Mouse (Mus musculus): ENCODE measurements around the gene Sc5d. TPM values are rescaled to one million over a fixed set of nuclear protein-coding genes. Genes with fewer than 3 reads are reported as not detected.

Gene Sc5d
- polyA plus RNA-seq (2014; fragmentation: Nextera tagmentation; extraction: Ambion mirVana), result 25.9 and 30.4 TPM in 2 replicates

- Histone ChIP-seq H3K4me2 (ENCODE audit: low read length) (peak within 1 kb of the TSS; percentile 95), H3K9ac (ENCODE audit: low read length) (peak within 1 kb of the TSS; percentile 84), H3K4me1 (ENCODE audit: control insufficient read depth in 2 of 2, insufficient read depth in 2 of 2, low read length in 2 of 2) (0 out of 4 replicates have a peak, but pooled peaks cover 0 to 4% of the 10 kb centered on the region in 2 experiments), H3K4me3 (ENCODE audit: control insufficient read depth in 1 of 2, insufficient read depth in 1 of 2, low read depth in 1 of 2, low read length in 2 of 2) (peak within 1 kb of the TSS; percentile 78 to 90), H3K36me3 (ENCODE audit: control insufficient read depth, insufficient read depth, low read length) (peaks cover 8% of the 10 kb centered on the region), H3K9me3 (ENCODE audit: control insufficient read depth, low read length) (no peaks in the 10 kb centered on the region), H3K27me3 (ENCODE audit: control insufficient read depth, insufficient read depth, low read length) (no peaks in the 10 kb centered on the region), H3K27ac (replicated peaks in 1 of 2; ENCODE audit: control insufficient read depth in 1 of 2, insufficient read depth in 1 of 2, low read depth in 2 of 2, low read length in 2 of 2) (peak within 1 kb of the TSS; percentile 42 to 58; a peak in 2 of 4 replicates)
- peak; percentile 98 for ATAC-seq (ENCODE audit: insufficient number of reproducible peaks, insufficient read depth, low FRiP score, low read depth)
- under 1% methylated on average over 49 of the region's 49 CpGs for WGBS
Measured at GRCm38 (mm10) chr9:42264145-42264544, at the start of gene Sc5d. Gene Sc5d, minus strand, starts transcription at chr9:42264256.

- H3K4me3 ChIP-seq (ENCODE audit: control insufficient read depth in 1 of 2, insufficient read depth in 1 of 2, low read depth in 1 of 2, low read length in 2 of 2), result no peak overlapping the region
- no peak overlapping the region for H3K4me2 ChIP-seq (ENCODE audit: low read length)
- H3K27me3 ChIP-seq (ENCODE audit: control insufficient read depth, insufficient read depth, low read length), result no peaks in the 10 kb centered on the region
- no peak for ATAC-seq (ENCODE audit: insufficient number of reproducible peaks, insufficient read depth, low FRiP score, low read depth)
- WGBS, result 81% methylated on average over 3 of the region's 3 CpGs
- no peaks in the 10 kb centered on the region for H3K4me1 ChIP-seq (ENCODE audit: control insufficient read depth in 2 of 2, insufficient read depth in 2 of 2, low read length in 2 of 2)
- no peaks in the 10 kb centered on the region for H3K36me3 ChIP-seq (ENCODE audit: control insufficient read depth, insufficient read depth, low read length)
- H3K27ac ChIP-seq (replicated peaks in 1 of 2; ENCODE audit: control insufficient read depth in 1 of 2, insufficient read depth in 1 of 2, low read depth in 2 of 2, low read length in 2 of 2), result no peak overlapping the region
- H3K9ac ChIP-seq (ENCODE audit: low read length), result no peak overlapping the region
- no peaks in the 10 kb centered on the region for H3K9me3 ChIP-seq (ENCODE audit: control insufficient read depth, low read length)
Measured at GRCm38 (mm10) chr9:42311311-42311710, 47.3 kb upstream of the Sc5d start.

GRCm38 (mm10) chr9:42303894-42304293 lies 39.8 kb upstream of the Sc5d start:
- H3K27ac ChIP-seq (replicated peaks in 1 of 2; ENCODE audit: control insufficient read depth in 1 of 2, insufficient read depth in 1 of 2, low read depth in 2 of 2, low read length in 2 of 2), result no peak overlapping the region

GRCm38 (mm10) chr9:42301082-42301633 lies 37.1 kb upstream of the Sc5d start:
- H3K36me3 ChIP-seq (ENCODE audit: control insufficient read depth, insufficient read depth, low read length), result no peaks in the 10 kb centered on the region
- WGBS, result 70% methylated on average over 6 of the region's 6 CpGs

More at GRCm38 (mm10) chr9:42303894-42304293, 39.8 kb upstream of the Sc5d start:
- 0 out of 2 replicates have a peak, but pooled peaks cover 4% of the 10 kb centered on the region for H3K27me3 ChIP-seq (ENCODE audit: control insufficient read depth, insufficient read depth, low read length)
- H3K9me3 ChIP-seq (ENCODE audit: control insufficient read depth, low read length), result no peaks in the 10 kb centered on the region
- H3K4me2 ChIP-seq (ENCODE audit: low read length), result no peak overlapping the region
- no peak overlapping the region for H3K4me3 ChIP-seq (ENCODE audit: control insufficient read depth in 1 of 2, insufficient read depth in 1 of 2, low read depth in 1 of 2, low read length in 2 of 2)
- no peak overlapping the region for H3K9ac ChIP-seq (ENCODE audit: low read length)
- WGBS, result 85% methylated on average over 4 of the region's 4 CpGs
- no peak for ATAC-seq (ENCODE audit: insufficient number of reproducible peaks, insufficient read depth, low FRiP score, low read depth)
- no peaks in the 10 kb centered on the region for H3K4me1 ChIP-seq (ENCODE audit: control insufficient read depth in 2 of 2, insufficient read depth in 2 of 2, low read length in 2 of 2)
- H3K36me3 ChIP-seq (ENCODE audit: control insufficient read depth, insufficient read depth, low read length), result no peaks in the 10 kb centered on the region

GRCm38 (mm10) chr9:42296297-42296922 lies 32.4 kb upstream of the Sc5d start:
- WGBS, result 83% methylated on average over 10 of the region's 10 CpGs
- Histone ChIP-seq H3K9me3 (ENCODE audit: control insufficient read depth, low read length) (no peaks in the 10 kb centered on the region), H3K36me3 (ENCODE audit: control insufficient read depth, insufficient read depth, low read length) (no peaks in the 10 kb centered on the region), H3K27ac (replicated peaks in 1 of 2; ENCODE audit: control insufficient read depth in 1 of 2, insufficient read depth in 1 of 2, low read depth in 2 of 2, low read length in 2 of 2) (no peak overlapping the region), H3K9ac (ENCODE audit: low read length) (no peak overlapping the region), H3K4me1 (ENCODE audit: control insufficient read depth in 2 of 2, insufficient read depth in 2 of 2, low read length in 2 of 2) (no peaks in the 10 kb centered on the region), H3K4me2 (ENCODE audit: low read length) (no peak overlapping the region), H3K4me3 (ENCODE audit: control insufficient read depth in 1 of 2, insufficient read depth in 1 of 2, low read depth in 1 of 2, low read length in 2 of 2) (no peak overlapping the region), H3K27me3 (ENCODE audit: control insufficient read depth, insufficient read depth, low read length) (no peaks in the 10 kb centered on the region)
- ATAC-seq (ENCODE audit: insufficient number of reproducible peaks, insufficient read depth, low FRiP score, low read depth), result no peak

More at GRCm38 (mm10) chr9:42301082-42301633, 37.1 kb upstream of the Sc5d start:
- Histone ChIP-seq H3K27me3 (ENCODE audit: control insufficient read depth, insufficient read depth, low read length) (0 out of 2 replicates have a peak, but pooled peaks cover 4% of the 10 kb centered on the region), H3K9ac (ENCODE audit: low read length) (no peak overlapping the region), H3K4me1 (ENCODE audit: control insufficient read depth in 2 of 2, insufficient read depth in 2 of 2, low read length in 2 of 2) (no peaks in the 10 kb centered on the region), H3K4me2 (ENCODE audit: low read length) (no peak overlapping the region), H3K9me3 (ENCODE audit: control insufficient read depth, low read length) (no peaks in the 10 kb centered on the region), H3K27ac (replicated peaks in 1 of 2; ENCODE audit: control insufficient read depth in 1 of 2, insufficient read depth in 1 of 2, low read depth in 2 of 2, low read length in 2 of 2) (no peak overlapping the region), H3K4me3 (ENCODE audit: control insufficient read depth in 1 of 2, insufficient read depth in 1 of 2, low read depth in 1 of 2, low read length in 2 of 2) (no peak overlapping the region)
- no peak for ATAC-seq (ENCODE audit: insufficient number of reproducible peaks, insufficient read depth, low FRiP score, low read depth)

GRCm38 (mm10) chr9:42294131-42294530 lies 30.1 kb upstream of the Sc5d start:
- no peaks in the 10 kb centered on the region for H3K4me1 ChIP-seq (ENCODE audit: control insufficient read depth in 2 of 2, insufficient read depth in 2 of 2, low read length in 2 of 2)
- H3K36me3 ChIP-seq (ENCODE audit: control insufficient read depth, insufficient read depth, low read length), result no peaks in the 10 kb centered on the region
- H3K27ac ChIP-seq (replicated peaks in 1 of 2; ENCODE audit: control insufficient read depth in 1 of 2, insufficient read depth in 1 of 2, low read depth in 2 of 2, low read length in 2 of 2), result no peak overlapping the region
- WGBS, result 57% methylated on average over 2 of the region's 2 CpGs
- H3K27me3 ChIP-seq (ENCODE audit: control insufficient read depth, insufficient read depth, low read length), result no peaks in the 10 kb centered on the region
- H3K4me2 ChIP-seq (ENCODE audit: low read length), result no peak overlapping the region
- no peak overlapping the region for H3K9ac ChIP-seq (ENCODE audit: low read length)
- no peak overlapping the region for H3K4me3 ChIP-seq (ENCODE audit: control insufficient read depth in 1 of 2, insufficient read depth in 1 of 2, low read depth in 1 of 2, low read length in 2 of 2)
- ATAC-seq (ENCODE audit: insufficient number of reproducible peaks, insufficient read depth, low FRiP score, low read depth), result no peak
- H3K9me3 ChIP-seq (ENCODE audit: control insufficient read depth, low read length), result no peaks in the 10 kb centered on the region

- 76% methylated on average over 3 of the region's 3 CpGs for WGBS
- Histone ChIP-seq H3K9ac (ENCODE audit: low read length) (no peak overlapping the region), H3K4me1 (ENCODE audit: control insufficient read depth in 2 of 2, insufficient read depth in 2 of 2, low read length in 2 of 2) (no peaks in the 10 kb centered on the region), H3K4me2 (ENCODE audit: low read length) (no peak overlapping the region), H3K36me3 (ENCODE audit: control insufficient read depth, insufficient read depth, low read length) (no peaks in the 10 kb centered on the region), H3K27ac (replicated peaks in 1 of 2; ENCODE audit: control insufficient read depth in 1 of 2, insufficient read depth in 1 of 2, low read depth in 2 of 2, low read length in 2 of 2) (no peak overlapping the region), H3K9me3 (ENCODE audit: control insufficient read depth, low read length) (no peaks in the 10 kb centered on the region), H3K4me3 (ENCODE audit: control insufficient read depth in 1 of 2, insufficient read depth in 1 of 2, low read depth in 1 of 2, low read length in 2 of 2) (no peak overlapping the region), H3K27me3 (ENCODE audit: control insufficient read depth, insufficient read depth, low read length) (no peaks in the 10 kb centered on the region)
- no peak for ATAC-seq (ENCODE audit: insufficient number of reproducible peaks, insufficient read depth, low FRiP score, low read depth)
Measured at GRCm38 (mm10) chr9:42293596-42293995, 29.5 kb upstream of the Sc5d start.
